Mouse (Mus musculus): ENCODE data around the gene Masp1. TPM values are rescaled to one million over a fixed set of nuclear protein-coding genes. Genes with fewer than 3 reads are reported as not detected.

Masp1 gene
- total and polyA plus RNA-seq, 2 experiments from 2014 or later = 22.0 to 37.1 TPM

GRCm38 (mm10) chr16:23502478-23502877 is 18.1 kb downstream of the Masp1 start:
- no peak overlapping the region for H3K27ac ChIP-seq (ENCODE audit: low read depth, low read length)
- H3K4me1 ChIP-seq (ENCODE audit: insufficient read depth) = peaks cover 5% of the 10 kb centered on the region
- H3K9ac ChIP-seq = no peak overlapping the region
- H3K36me3 ChIP-seq (ENCODE audit: insufficient read depth) = no peaks in the 10 kb centered on the region
- no peak for TF ChIP-seq CTCF (IDR thresholded peaks at IDR 0.05; ENCODE audit: low read depth)
- no peak for DNase-seq
- WGBS = 84% methylated on average over 3 of the region's 3 CpGs
- no peak overlapping the region for H3K4me2 ChIP-seq (ENCODE audit: low read depth)
- no peak for ATAC-seq
- no peak overlapping the region for H3K4me3 ChIP-seq (ENCODE audit: low read depth, low read length)
- H3K9me3 ChIP-seq (ENCODE audit: low read length) = no peaks in the 10 kb centered on the region
- no peaks in the 10 kb centered on the region for H3K27me3 ChIP-seq (ENCODE audit: insufficient read depth, low read length)

- 94% methylated on average over 2 of the region's 2 CpGs for WGBS
- Histone ChIP-seq H3K4me1 (ENCODE audit: insufficient read depth) (peaks cover 5% of the 10 kb centered on the region), H3K4me2 (ENCODE audit: low read depth) (no peak overlapping the region), H3K9me3 (ENCODE audit: low read length) (no peaks in the 10 kb centered on the region), H3K27me3 (ENCODE audit: insufficient read depth, low read length) (no peaks in the 10 kb centered on the region), H3K36me3 (ENCODE audit: insufficient read depth) (no peaks in the 10 kb centered on the region), H3K4me3 (ENCODE audit: low read depth, low read length) (no peak overlapping the region), H3K9ac (no peak overlapping the region), H3K27ac (ENCODE audit: low read depth, low read length) (no peak overlapping the region)
- DNase-seq (no peak), ATAC-seq (no peak)
- TF ChIP-seq CTCF (IDR thresholded peaks at IDR 0.05; ENCODE audit: low read depth) = no peak
Measured at GRCm38 (mm10) chr16:23501288-23501687, 19.3 kb downstream of the Masp1 start.

GRCm38 (mm10) chr16:23500558-23500957 is 20.1 kb downstream of the Masp1 start:
- no peak for TF ChIP-seq CTCF (IDR thresholded peaks at IDR 0.05; ENCODE audit: low read depth)
- H3K4me2 ChIP-seq (ENCODE audit: low read depth) = no peak overlapping the region
- DNase-seq (no peak), ATAC-seq (no peak)
- H3K27me3 ChIP-seq (ENCODE audit: insufficient read depth, low read length) = no peaks in the 10 kb centered on the region
- no peaks in the 10 kb centered on the region for H3K9me3 ChIP-seq (ENCODE audit: low read length)
- no peaks in the 10 kb centered on the region for H3K36me3 ChIP-seq (ENCODE audit: insufficient read depth)
- WGBS = 88% methylated on average over 5 of the region's 5 CpGs
- no peak overlapping the region for H3K9ac ChIP-seq
- H3K4me3 ChIP-seq (ENCODE audit: low read depth, low read length) = no peak overlapping the region
- peaks cover 5% of the 10 kb centered on the region for H3K4me1 ChIP-seq (ENCODE audit: insufficient read depth)
- no peak overlapping the region for H3K27ac ChIP-seq (ENCODE audit: low read depth, low read length)

- Histone ChIP-seq H3K4me2 (ENCODE audit: low read depth) (no peak overlapping the region), H3K4me3 (ENCODE audit: low read depth, low read length) (no peak overlapping the region), H3K9me3 (ENCODE audit: low read length) (no peaks in the 10 kb centered on the region), H3K36me3 (ENCODE audit: insufficient read depth) (peaks cover 6% of the 10 kb centered on the region; the same call in 1 of the 2 replicates), H3K27ac (ENCODE audit: low read depth, low read length) (no peak overlapping the region), H3K4me1 (ENCODE audit: insufficient read depth) (no peaks in the 10 kb centered on the region), H3K9ac (no peak overlapping the region), H3K27me3 (ENCODE audit: insufficient read depth, low read length) (no peaks in the 10 kb centered on the region)
- TF ChIP-seq CTCF (IDR thresholded peaks at IDR 0.05; ENCODE audit: low read depth) = no peak
- 82% methylated on average over 7 of the region's 7 CpGs for WGBS
- ATAC-seq (no peak), DNase-seq (no peak)
Measured at GRCm38 (mm10) chr16:23498691-23499131, 21.9 kb downstream of the Masp1 start.

- H3K4me1 ChIP-seq (ENCODE audit: insufficient read depth) = no peaks in the 10 kb centered on the region
- H3K4me2 ChIP-seq (ENCODE audit: low read depth) = no peak overlapping the region
- DNase-seq (no peak), ATAC-seq (no peak)
- H3K9ac ChIP-seq = no peak overlapping the region
- no peaks in the 10 kb centered on the region for H3K9me3 ChIP-seq (ENCODE audit: low read length)
- WGBS = 75% methylated on average over 1 of the region's 1 CpGs
- peaks cover 12% of the 10 kb centered on the region; the same call in 1 of the 2 replicates for H3K36me3 ChIP-seq (ENCODE audit: insufficient read depth)
- no peaks in the 10 kb centered on the region for H3K27me3 ChIP-seq (ENCODE audit: insufficient read depth, low read length)
- H3K27ac ChIP-seq (ENCODE audit: low read depth, low read length) = no peak overlapping the region
- no peak overlapping the region for H3K4me3 ChIP-seq (ENCODE audit: low read depth, low read length)
- TF ChIP-seq CTCF (IDR thresholded peaks at IDR 0.05; ENCODE audit: low read depth) = no peak
Measured at GRCm38 (mm10) chr16:23497881-23498280, 22.7 kb downstream of the Masp1 start.

- Histone ChIP-seq H3K27me3 (ENCODE audit: insufficient read depth, low read length) (no peaks in the 10 kb centered on the region), H3K4me2 (ENCODE audit: low read depth) (no peak overlapping the region), H3K27ac (ENCODE audit: low read depth, low read length) (no peak overlapping the region), H3K9ac (no peak overlapping the region), H3K9me3 (ENCODE audit: low read length) (no peaks in the 10 kb centered on the region), H3K36me3 (ENCODE audit: insufficient read depth) (peaks cover 12% of the 10 kb centered on the region; the same call in 1 of the 2 replicates), H3K4me1 (ENCODE audit: insufficient read depth) (no peaks in the 10 kb centered on the region), H3K4me3 (ENCODE audit: low read depth, low read length) (no peak overlapping the region)
- DNase-seq (no peak), ATAC-seq (no peak)
- TF ChIP-seq CTCF (IDR thresholded peaks at IDR 0.05; ENCODE audit: low read depth) = no peak
- 14% methylated on average over 3 of the region's 3 CpGs for WGBS
Measured at GRCm38 (mm10) chr16:23497440-23497839, 23.2 kb downstream of the Masp1 start.

- ATAC-seq (no peak), DNase-seq (no peak)
- Histone ChIP-seq H3K4me3 (ENCODE audit: low read depth, low read length) (no peak overlapping the region), H3K4me1 (ENCODE audit: insufficient read depth) (no peaks in the 10 kb centered on the region), H3K27me3 (ENCODE audit: insufficient read depth, low read length) (no peaks in the 10 kb centered on the region), H3K36me3 (ENCODE audit: insufficient read depth) (peaks cover 19% of the 10 kb centered on the region), H3K4me2 (ENCODE audit: low read depth) (no peak overlapping the region), H3K9ac (no peak overlapping the region), H3K9me3 (ENCODE audit: low read length) (no peaks in the 10 kb centered on the region), H3K27ac (ENCODE audit: low read depth, low read length) (no peak overlapping the region)
- TF ChIP-seq CTCF (IDR thresholded peaks at IDR 0.05; ENCODE audit: low read depth) = no peak
- 66% methylated on average over 8 of the region's 8 CpGs for WGBS
Measured at GRCm38 (mm10) chr16:23496245-23496924, 24.2 kb downstream of the Masp1 start.
